In the genomic region with DNA sequence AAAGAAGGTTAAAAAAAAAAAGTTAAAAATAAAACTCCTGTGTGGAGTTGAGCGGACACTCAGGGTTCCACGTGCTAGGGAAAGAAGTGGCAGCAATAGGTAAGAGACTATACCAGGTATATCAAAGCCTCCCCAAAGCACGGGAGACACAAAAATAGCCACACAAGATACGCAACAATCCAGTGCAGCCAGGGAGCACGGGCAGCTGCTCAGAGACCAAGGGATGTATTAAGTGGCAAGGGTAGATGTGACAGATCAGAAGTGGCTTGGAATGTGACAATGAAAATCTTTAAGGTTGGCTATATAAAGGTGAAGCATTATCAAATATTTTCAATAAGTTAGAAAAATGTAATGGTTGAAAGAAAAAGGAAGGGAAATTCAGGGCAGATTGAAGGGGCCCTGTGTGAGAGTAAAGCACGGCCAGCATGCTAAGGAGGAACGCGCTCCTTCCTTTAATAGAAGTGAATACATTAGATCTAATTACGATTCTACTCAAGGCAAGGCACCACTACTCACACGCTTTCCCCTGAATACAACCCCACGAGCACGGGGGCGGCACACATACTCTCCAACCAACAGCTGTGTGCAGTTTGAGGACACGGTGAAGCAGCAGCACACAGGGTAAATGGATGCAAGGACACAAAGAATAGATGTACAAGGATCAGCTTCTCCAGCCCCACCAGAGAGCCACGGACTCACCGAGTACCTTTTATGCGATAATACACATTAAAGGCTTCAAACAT, we compare ENCODE assay signal across 13 mouse cellular contexts. TPM values are rescaled to one million over a fixed set of nuclear protein-coding genes. Genes with fewer than 3 reads are reported as not detected.
A peak's percentile ranks its signal among the peaks of the same experiment; 100 is the strongest.
DNase-seq lines count a peak whose midpoint lies in the region; ATAC-seq and TF ChIP-seq lines count a peak whose summit lies in the region.
"Had no signal": no experiment of that assay in that cellular context is flagged by ENCODE, and none has a peak within 500 bp of the region (broad histone marks: within the 10 kb centered on the region; RNA-seq: fewer than 3 reads in every experiment).

No protein-coding gene starts in this region.

- WGBS in forebrain, embryonic 15.5 days = 43% methylated on average over 17 of the region's 17 CpGs
- WGBS in neural tube, embryonic 14.5 days = 53% methylated on average over 17 of the region's 17 CpGs
- WGBS in lung, adult 2 months = 90% methylated on average over 17 of the region's 17 CpGs

- H3K4me1 ChIP-seq in forebrain, embryonic 15.5 days = peaks cover 8% of the 10 kb centered on the region
- peaks cover 5% of the 10 kb centered on the region; the same call in 1 of the 2 replicates for H3K4me1 ChIP-seq in neural tube, embryonic 14.5 days (ENCODE audit: control insufficient read depth, insufficient read depth, low read length)
- H3K4me1 ChIP-seq in lung, adult 2 months (ENCODE audit: control insufficient read depth, insufficient read depth, low read length) = no peaks in the 10 kb centered on the region; the same call in 1 of the 2 replicates

- no peaks in the 10 kb centered on the region for H3K36me3 ChIP-seq in forebrain, embryonic 15.5 days
- no peaks in the 10 kb centered on the region for H3K36me3 ChIP-seq in neural tube, embryonic 14.5 days (ENCODE audit: control insufficient read depth, insufficient read depth, low read length)

- no peaks in the 10 kb centered on the region for H3K27me3 ChIP-seq in forebrain, embryonic 15.5 days
- no peaks in the 10 kb centered on the region for H3K27me3 ChIP-seq in neural tube, embryonic 14.5 days (ENCODE audit: control insufficient read depth, insufficient read depth, low read length)

- no peaks in the 10 kb centered on the region for H3K9me3 ChIP-seq in forebrain, embryonic 15.5 days
- H3K9me3 ChIP-seq in neural tube, embryonic 14.5 days (ENCODE audit: control insufficient read depth, low read length) = no peaks in the 10 kb centered on the region

- TF ChIP-seq POLR2A in lung, adult 2 months (IDR thresholded peaks at IDR 0.05; ENCODE audit: borderline replicate concordance, extremely low read depth, low read depth, low read length) = no peak

- H3K4me3 ChIP-seq in forebrain, embryonic 15.5 days = no peak overlapping the region
- no peak overlapping the region for H3K4me3 ChIP-seq in neural tube, embryonic 14.5 days (ENCODE audit: low read depth, low read length)
- H3K4me3 ChIP-seq in lung, adult 2 months (replicated peaks; ENCODE audit: extremely low read depth, low read depth, low read length) = no peak overlapping the region

- no peak overlapping the region for H3K9ac ChIP-seq in forebrain, embryonic 15.5 days (replicated peaks)
- H3K9ac ChIP-seq in neural tube, embryonic 14.5 days (replicated peaks; ENCODE audit: low read depth, low read length) = no peak overlapping the region

- intact Hi-C loops in heart, postnatal 25 days (cut with DNase I) = no loop called here

- H3K27ac ChIP-seq in forebrain, embryonic 15.5 days (replicated peaks) = peak overlapping the region; percentile 40; the same call in 1 of the 2 replicates
- no peak overlapping the region for H3K27ac ChIP-seq in neural tube, embryonic 14.5 days (ENCODE audit: low read depth, low read length)

- peak; percentile 90 for ATAC-seq in forebrain, embryonic 15.5 days (replicated peaks)
- peak; percentile 91 for ATAC-seq in neural tube, embryonic 14.5 days (ENCODE audit: low read depth)

- peak; percentile 63 to 72 for DNase-seq in frontal cortex, postnatal 36 days (ENCODE audit: low spot score in 2 of 2)
- DNase-seq in left cerebral cortex, adult 8-10 months (ENCODE audit: low spot score in 2 of 2) = peak; percentile 39 to 58
- DNase-seq in embryo, embryonic 11 days = no peak
- DNase-seq in heart, postnatal 25 days (ENCODE audit: low spot score) = no peak
- no peak for DNase-seq in adrenal gland, adult (ENCODE audit: inconsistent age in 2 of 2, low spot score in 1 of 2)
- no peak for DNase-seq in lung, adult 2 months
- DNase-seq: gastrocnemius, postnatal 10 days; heart, postnatal 14 days; kidney, postnatal 14 days; lung, adult 18-20 months; thymus, postnatal 25 days had no signal

- TF ChIP-seq CTCF in lung, adult 2 months (IDR thresholded peaks at IDR 0.05; ENCODE audit: insufficient read depth, low read length) = no peak

- peak overlapping the region; percentile 25 for H3K4me2 ChIP-seq in forebrain, embryonic 15.5 days (replicated peaks)
- H3K4me2 ChIP-seq in neural tube, embryonic 14.5 days (ENCODE audit: low read depth, low read length) = no peak overlapping the region

RNA-seq across cellular contexts. Expression of a gene that starts 52.0 kb away (rescaled TPM):
- 45.4 and 51.5 TPM in 2 replicates for polyA plus RNA-seq in forebrain, embryonic 15.5 days (2015; fragmentation: Nextera tagmentation; extraction: Ambion mirVana)
- 10 to 100 TPM; 17.3 to 21.0 (median 20.1) TPM for total RNA-seq in left cerebral cortex, adult 8-10 months (2022)
- polyA plus RNA-seq in neural tube, embryonic 14.5 days (2014; fragmentation: Nextera tagmentation; extraction: Ambion mirVana) = 34.3 and 45.4 TPM in 2 replicates
- 1 to 10 TPM; 9.1 to 9.7 TPM for total RNA-seq in heart, postnatal 25 days (2021)
- 5.1 and 5.9 TPM in 2 replicates for polyA plus RNA-seq in lung, adult 2 months (2012; rRNA removed)

RNA-seq across cellular contexts. Expression of a gene that starts 52.3 kb away (rescaled TPM):
- 13.1 and 13.5 TPM in 2 replicates for polyA plus RNA-seq in forebrain, embryonic 15.5 days (2015; fragmentation: Nextera tagmentation; extraction: Ambion mirVana)
- total RNA-seq in left cerebral cortex, adult 8-10 months (2022) = 10 to 100 TPM in 1 of 4 experiments, 1 to 10 TPM in 3; 7.5 to 10.1 (median 8.4) TPM
- 19.1 and 21.5 TPM in 2 replicates for polyA plus RNA-seq in neural tube, embryonic 14.5 days (2014; fragmentation: Nextera tagmentation; extraction: Ambion mirVana)
- 1 to 10 TPM; 5.0 to 5.3 TPM for total RNA-seq in heart, postnatal 25 days (2021)
- polyA plus RNA-seq in lung, adult 2 months (2012; rRNA removed) = 4.8 and 5.3 TPM in 2 replicates

Comparison
In these comparisons a context has a peak if more than half of its experiments do, and no peak if none do; other contexts are left out.
1. DNase-seq: peak in frontal cortex, postnatal 36 days (2 of 2) and left cerebral cortex, adult 8-10 months (2 of 2); none in embryo, embryonic 11 days (single experiment), heart, postnatal 25 days (single experiment), adrenal gland, adult (0 of 2) and lung, adult 2 months (single experiment).